Mouse (Mus musculus) heart, postnatal 10 days (tissue): ENCODE measurements at regions not wholly inside any gene's neighbourhood (a gene's known extent, or its start where the extent isn't known, plus 50 kb on each side); places are given as distances from the start of the nearest gene placed in this dataset.

Source experiments
- DNase-seq, 2 experiments: peaks; one replicate each; pipeline ENCODE4 v3.0.0; 2021
- intact Hi-C: fragments of 180-260 bp; cut with DNase I; formaldehyde crosslinking; loops from one replicate; pipeline ENCODE4 v1.15.1; 2025

DNA sequence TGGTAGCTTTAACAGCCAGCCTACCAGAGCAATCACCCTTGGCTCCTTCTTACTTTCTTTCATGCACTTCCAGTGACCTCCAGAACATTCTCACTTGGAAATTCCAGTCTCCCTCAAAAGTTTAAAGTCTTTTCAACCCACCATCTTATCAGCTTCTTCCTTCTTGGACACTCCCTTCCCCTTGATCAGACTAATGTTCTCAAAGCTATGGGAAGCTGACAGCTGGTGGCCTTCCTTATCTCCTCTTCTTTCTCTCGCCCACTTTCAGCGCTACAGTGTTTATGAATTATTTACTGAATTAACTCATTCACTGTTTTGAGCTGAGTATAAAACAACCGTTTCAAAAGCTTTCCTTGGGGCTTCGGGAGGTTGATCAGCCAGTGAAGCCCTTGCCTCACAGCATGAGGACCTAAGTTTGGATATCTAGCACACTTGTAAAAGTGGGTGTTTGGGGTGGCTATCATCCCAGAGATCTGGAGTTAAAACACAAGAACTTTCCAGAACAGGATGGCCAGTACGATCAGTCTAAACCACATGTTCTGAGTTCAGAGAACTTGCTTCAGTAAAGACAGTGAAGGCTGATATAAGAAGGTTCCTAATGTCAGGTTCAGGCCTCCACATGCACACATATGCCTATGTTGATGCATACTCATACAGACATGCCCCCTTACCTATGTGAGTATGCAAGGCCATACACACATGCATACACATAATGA lies 59.7 kb upstream of the Ikzf2 start:
- intact Hi-C loops, result no loop called here
- no peak for DNase-seq

GRCm38 (mm10) chr1:69752724-69753123 lies 65.7 kb upstream of the Ikzf2 start:
- no peak for DNase-seq
- intact Hi-C loops, result no loop called here

- intact Hi-C loops, result no loop called here
- no peak for DNase-seq
These were observed 69.1 kb upstream of the Spag16 start for GRCm38 (mm10) chr1:69757702-69758101.

DNA sequence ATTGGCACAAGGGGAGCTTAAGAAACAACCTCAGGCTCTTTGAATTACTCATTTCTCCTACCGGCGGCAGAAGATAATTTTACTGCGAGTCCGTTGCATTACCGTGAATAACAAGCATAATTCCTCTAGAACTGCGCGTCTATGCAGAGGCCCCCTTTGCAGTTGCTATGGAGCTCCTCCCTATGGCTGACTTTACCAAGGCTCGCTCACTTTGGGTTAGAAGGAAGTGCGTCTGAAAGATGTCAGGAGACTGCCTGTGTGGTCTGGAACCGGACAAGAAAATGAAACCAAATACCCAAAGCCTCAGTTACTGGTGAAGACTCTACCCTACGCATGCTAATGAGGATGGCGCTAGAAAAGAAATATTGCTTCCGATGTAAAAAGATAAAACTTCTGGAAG lies 67.2 kb upstream of the Spag16 start:
- DNase-seq, result no peak

DNA sequence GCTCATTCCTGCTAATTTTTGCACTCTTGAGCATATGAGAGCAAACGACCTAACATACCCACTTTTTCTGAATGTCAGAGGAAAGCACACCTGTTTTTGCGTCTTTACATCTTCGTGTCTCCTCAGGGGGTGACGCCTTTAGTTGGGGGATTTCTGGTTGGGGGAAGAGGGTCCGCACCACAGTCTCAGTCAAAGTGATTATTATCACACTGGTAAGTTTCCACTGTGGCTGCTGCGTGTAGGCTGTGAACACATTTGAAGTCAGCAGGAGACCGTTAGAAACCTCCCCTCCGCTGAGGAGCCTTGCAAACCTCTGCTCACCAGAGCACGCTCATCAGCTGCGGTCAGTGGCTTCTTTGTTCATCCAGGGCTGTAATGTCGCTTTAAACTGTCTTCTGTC lies 58.1 kb upstream of the Spag16 start:
- intact Hi-C loops, result no loop called here
- no peak for DNase-seq

More for the DNA sequence above, 67.2 kb upstream of the Spag16 start:
- intact Hi-C loops, result no loop called here

DNA sequence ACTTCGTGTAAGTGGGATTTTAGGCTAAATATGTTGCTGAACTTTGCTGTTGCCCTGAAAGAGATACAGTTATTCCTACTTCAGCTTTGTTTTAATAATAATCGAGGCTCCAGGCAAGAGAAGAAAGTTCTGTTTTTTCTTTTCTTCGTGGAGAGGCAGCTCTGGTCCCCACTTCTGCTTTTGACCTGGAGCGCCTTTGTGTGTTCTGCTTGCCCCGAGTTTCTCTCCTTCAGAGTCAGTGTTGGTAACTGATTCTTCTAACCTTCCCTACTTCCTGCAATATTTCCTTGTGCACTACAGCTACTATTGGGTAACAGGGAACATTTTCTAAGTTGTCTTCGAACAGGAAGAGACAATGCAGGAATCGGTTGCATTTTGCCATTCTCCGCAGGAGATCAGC lies 56.6 kb upstream of the Spag16 start:
- DNase-seq, result no peak
- intact Hi-C loops, result no loop called here

GRCm38 (mm10) chr1:69771436-69771835 lies 55.3 kb upstream of the Spag16 start:
- DNase-seq, result no peak
- intact Hi-C loops, result no loop called here

- intact Hi-C loops, result loop anchor here (5.0 kb wide), 1 partner anchor 533 kb away; no protein-coding TSS in a partner anchor
- DNase-seq, result peak in 1 of 2 experiments; percentile 8
These were observed 51.2 kb upstream of the Spag16 start for GRCm38 (mm10) chr1:69775589-69775988.
